Mouse (Mus musculus) cerebellum, adult 9-11 months (tissue): Measurements from ENCODE around the gene Rtkn2.
A peak's percentile ranks its signal among the peaks of the same experiment; 100 is the strongest.

ENCODE experiments used
- DNase-seq: peaks from one replicate; pipeline ENCODE4 v3.0.0; 2022

Rtkn2 gene

GRCm38 (mm10) chr10:67979401-67980157, at the start of gene Rtkn2:
Rtkn2 (plus strand) TSS chr10:67979570.
- peak; percentile 75 for DNase-seq

- DNase-seq, result no peak
These were observed 48.0 kb upstream of the Rtkn2 start for GRCm38 (mm10) chr10:67931328-67931727.

- DNase-seq, result no peak
These were observed 46.6 kb upstream of the Rtkn2 start for GRCm38 (mm10) chr10:67932780-67933179.

- no peak for DNase-seq
These were observed 42.4 kb upstream of the Rtkn2 start for GRCm38 (mm10) chr10:67936944-67937343.

- DNase-seq, result no peak
These were observed 41.6 kb upstream of the Rtkn2 start for GRCm38 (mm10) chr10:67937775-67938174.

- DNase-seq, result no peak
These were observed 39.8 kb upstream of the Rtkn2 start for GRCm38 (mm10) chr10:67939546-67939945.

- DNase-seq, result no peak
These were observed 35.9 kb upstream of the Rtkn2 start for GRCm38 (mm10) chr10:67943513-67943912.

GRCm38 (mm10) chr10:67950059-67950748, 29.2 kb upstream of the Rtkn2 start:
- no peak for DNase-seq

- DNase-seq, result no peak
These were observed 27.7 kb upstream of the Rtkn2 start for GRCm38 (mm10) chr10:67951690-67952089.

- no peak for DNase-seq
These were observed 23.4 kb upstream of the Rtkn2 start for GRCm38 (mm10) chr10:67955982-67956381.

- no peak for DNase-seq
These were observed 19.4 kb upstream of the Rtkn2 start for GRCm38 (mm10) chr10:67959982-67960381.

- no peak for DNase-seq
These were observed 16.9 kb upstream of the Rtkn2 start for GRCm38 (mm10) chr10:67962496-67962895.

GRCm38 (mm10) chr10:67964060-67964459, 15.3 kb upstream of the Rtkn2 start:
- DNase-seq, result no peak

- no peak for DNase-seq
These were observed 14.0 kb upstream of the Rtkn2 start for GRCm38 (mm10) chr10:67965251-67965986.

- no peak for DNase-seq
These were observed 13.3 kb upstream of the Rtkn2 start for GRCm38 (mm10) chr10:67966102-67966501.

- no peak for DNase-seq
These were observed 12.4 kb upstream of the Rtkn2 start for GRCm38 (mm10) chr10:67966983-67967382.

- no peak for DNase-seq
These were observed 8.1 kb upstream of the Rtkn2 start for GRCm38 (mm10) chr10:67971166-67971796.

GRCm38 (mm10) chr10:67977271-67977670, 2.1 kb upstream of the Rtkn2 start:
- DNase-seq, result no peak

GRCm38 (mm10) chr10:67983776-67984175, 4.4 kb downstream of the Rtkn2 start:
- DNase-seq, result no peak

- peak; percentile 36 for DNase-seq
These were observed 5.0 kb downstream of the Rtkn2 start for GRCm38 (mm10) chr10:67984271-67984943.

- no peak for DNase-seq
These were observed 5.7 kb downstream of the Rtkn2 start for GRCm38 (mm10) chr10:67985100-67985499.

GRCm38 (mm10) chr10:67995356-67995755, 16.0 kb downstream of the Rtkn2 start:
- no peak for DNase-seq

- no peak for DNase-seq
These were observed 16.8 kb downstream of the Rtkn2 start for GRCm38 (mm10) chr10:67996171-67996570.
